Mouse (Mus musculus): ENCODE results near the gene Enpp5. TPM values are rescaled to one million over a fixed set of nuclear protein-coding genes. Genes with fewer than 3 reads are reported as not detected.

Enpp5 gene
- polyA plus RNA-seq, 1 experiment from 2014 or later = 20.9 TPM

GRCm38 (mm10) chr17:44136018-44136417, 57.4 kb downstream of the Enpp5 start:
- peaks cover 17% of the 10 kb centered on the region; the same call in 1 of the 2 replicates for H3K27me3 ChIP-seq
- 74% methylated on average over 8 of the region's 8 CpGs for WGBS
- ATAC-seq (ENCODE audit: low FRiP score, low read depth) = no peak
- no peaks in the 10 kb centered on the region for H3K4me1 ChIP-seq
- H3K36me3 ChIP-seq = no peaks in the 10 kb centered on the region
- no peak overlapping the region for H3K4me2 ChIP-seq (replicated peaks)
- H3K9ac ChIP-seq = no peak overlapping the region
- H3K9me3 ChIP-seq = no peaks in the 10 kb centered on the region
- no peak overlapping the region for H3K27ac ChIP-seq
- H3K4me3 ChIP-seq = no peak overlapping the region

Other genes with a start within 250 kb of the Enpp5 start
- gene Enpp4, start 27.0 kb downstream of the Enpp5 start, polyA plus RNA-seq (2015; fragmentation: Nextera tagmentation; extraction: Ambion mirVana) = 5.4 TPM in 2 replicates
- 0.45 and 0.46 TPM in 2 replicates for gene Clic5, start 109.8 kb downstream of the Enpp5 start, polyA plus RNA-seq (2015; fragmentation: Nextera tagmentation; extraction: Ambion mirVana)